Mouse (Mus musculus) CD8-positive naive resting alpha-beta T cell, adult 2 months (primary cell): ENCODE results near the gene Pdzd9.

Source experiments
- DNase-seq, 2 experiments: peaks; one replicate each; pipeline ENCODE4 v3.0.0; 2022; ENCODE audit warnings: low read depth in 2 of 2, low spot score in 2 of 2

Gene Pdzd9

DNA sequence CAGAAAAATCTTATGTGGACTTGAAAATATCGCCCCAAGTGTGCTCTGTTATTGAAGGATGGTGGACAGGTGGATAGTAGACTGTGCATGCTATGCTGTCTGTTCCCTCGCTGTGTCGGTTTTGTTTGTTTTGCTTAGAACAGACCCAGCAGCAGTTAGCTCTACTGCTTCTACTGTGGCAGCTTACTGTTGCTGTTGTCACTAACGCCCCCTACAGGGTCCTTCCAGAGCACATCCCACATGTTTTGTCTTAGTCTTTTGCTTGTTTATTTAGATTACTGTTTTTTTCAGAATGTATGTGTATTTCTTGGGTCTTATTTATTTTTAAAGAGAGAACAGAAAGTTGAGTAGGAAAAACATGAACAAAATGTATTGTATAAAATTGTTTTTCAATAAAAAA lies 26.9 kb downstream of the Pdzd9 start:
- no peak for DNase-seq

GRCm38 (mm10) chr7:120635821-120636220 lies 34.3 kb downstream of the Pdzd9 start:
- DNase-seq: no peak

DNA sequence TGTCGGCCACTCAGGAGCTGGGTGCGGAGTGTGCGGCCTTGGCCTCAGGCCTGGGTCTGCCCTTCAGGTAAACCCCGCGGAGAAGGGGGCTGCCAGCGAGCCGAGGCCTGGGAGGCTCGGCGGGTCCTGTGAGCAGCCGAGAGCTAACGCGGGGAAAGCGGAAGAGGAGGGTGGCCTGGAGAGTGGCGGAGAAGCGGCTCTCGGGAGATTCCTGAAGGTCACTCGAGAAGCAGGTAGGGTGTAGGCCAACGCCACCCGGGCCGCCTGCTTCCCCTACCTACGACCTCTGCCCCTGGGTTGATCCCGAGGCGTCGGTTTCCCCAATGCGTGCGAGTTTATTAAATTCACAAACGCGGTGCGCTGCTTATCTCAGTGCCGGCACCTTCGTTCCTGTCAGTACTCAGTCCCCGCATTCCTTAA lies 34.8 kb downstream of the Pdzd9 start:
- DNase-seq: no peak

DNA sequence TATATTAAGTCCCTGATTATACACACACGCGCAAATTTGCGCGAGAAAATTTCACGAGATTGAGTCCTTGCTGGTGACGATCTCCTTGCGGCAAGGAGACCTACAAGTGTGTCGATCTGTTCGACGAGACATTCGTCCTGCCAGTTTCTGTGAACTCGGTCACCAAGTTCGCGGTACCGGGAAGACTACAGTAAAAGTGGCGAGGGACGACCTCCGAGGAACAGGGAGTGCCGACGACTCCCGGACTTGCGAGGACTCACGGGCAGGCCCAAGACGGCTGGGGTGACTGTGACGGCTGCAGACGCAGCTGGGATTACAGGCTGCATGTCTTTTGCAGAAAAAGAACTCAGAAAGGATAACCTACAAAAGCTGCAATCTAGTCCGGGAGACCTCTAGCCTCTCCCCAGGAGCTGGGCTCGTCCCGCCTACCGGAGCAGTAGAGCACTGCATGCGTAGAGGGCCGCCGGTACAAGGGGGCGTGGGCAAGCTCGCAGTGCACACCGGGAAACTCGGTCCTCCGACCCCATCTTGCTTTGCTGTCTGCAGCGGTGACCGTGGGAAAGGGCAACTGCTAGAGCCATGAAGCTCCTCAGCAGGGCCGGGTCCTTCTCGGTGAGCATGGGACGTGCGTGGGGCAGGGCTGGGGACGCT lies 35.3 kb downstream of the Pdzd9 start, which contains the start of gene Uqcrc2:
Gene Uqcrc2, plus strand, starts transcription at position 466 of the 651 bp plus-strand sequence.
- DNase-seq: peak; percentile 77 to 81

- DNase-seq: no peak
Observed at GRCm38 (mm10) chr7:120634301-120634700, 35.8 kb downstream of the Pdzd9 start.

DNA sequence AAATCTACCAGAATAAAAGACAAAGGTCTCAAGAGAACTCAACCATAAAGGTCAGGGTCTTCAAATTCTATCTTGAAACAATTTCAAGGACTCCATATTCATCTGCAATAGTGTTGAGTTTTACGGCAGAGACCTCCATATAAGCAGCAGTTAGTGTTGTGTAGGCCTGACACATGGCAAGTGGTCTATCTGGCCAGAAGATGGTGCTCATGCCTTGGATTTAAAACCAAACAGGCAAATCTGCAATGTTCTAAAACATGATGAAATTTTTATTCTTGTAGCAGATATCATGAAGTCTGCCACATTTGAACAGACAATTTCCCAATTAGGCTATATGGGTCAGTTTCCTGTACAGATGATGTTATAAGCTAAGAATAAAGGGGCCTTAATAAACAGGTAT lies 37.6 kb downstream of the Pdzd9 start:
- DNase-seq: no peak

- DNase-seq: no peak
Observed at GRCm38 (mm10) chr7:120620841-120621240, 49.3 kb downstream of the Pdzd9 start.

GRCm38 (mm10) chr7:120620075-120620771 lies 49.9 kb downstream of the Pdzd9 start:
- no peak for DNase-seq
